Mouse (Mus musculus) midbrain, embryonic 14.5 days (tissue): ENCODE data around the gene N4bp3. TPM values are rescaled to one million over a fixed set of nuclear protein-coding genes. Genes with fewer than 3 reads are reported as not detected.
"Not testable (repeated sequence)": the region's sequence is repeated elsewhere in the genome, so short reads cannot be mapped to it uniquely, and the experiment has no call there.

ENCODE experiments used
- ATAC-seq: fragments of 200-750 bp; cut with Nextera tagmentation; 2 replicates; pipeline ENCODE4 v1.8.0; 2017; ENCODE audit warnings: moderate number of reproducible peaks, moderate library complexity; ENCODE audit not compliant: low FRiP score, low TSS enrichment
- DNase-seq: peaks from one replicate; pipeline ENCODE4 v3.0.0-alpha.2; 2015
- H3K27ac ChIP-seq: fragments of 300-500 bp; sonication (generic); replicated peaks from 2 replicates; pipeline ENCODE4 v1.5.1; 2014; ENCODE audit warnings: mild to moderate bottlenecking, low read depth, low read length, moderate library complexity
- H3K27me3 ChIP-seq: fragments of 300-500 bp; sonication (generic); 2 replicates; pipeline ENCODE4 v1.6.1; 2014; ENCODE audit warnings: low read length, control low read depth, mixed read lengths; ENCODE audit not compliant: control insufficient read depth, insufficient read depth
- H3K36me3 ChIP-seq: fragments of 300-500 bp; sonication (generic); 2 replicates; pipeline ENCODE4 v1.6.1; 2014; ENCODE audit warnings: low read length, control low read depth; ENCODE audit not compliant: control insufficient read depth, insufficient read depth
- H3K4me1 ChIP-seq: fragments of 300-500 bp; sonication (generic); 2 replicates; pipeline ENCODE4 v1.6.1; 2014; ENCODE audit warnings: mild to moderate bottlenecking, antibody characterized with exemption, low read length, control low read depth; ENCODE audit not compliant: control insufficient read depth, insufficient read depth
- H3K4me2 ChIP-seq: fragments of 300-500 bp; sonication (generic); 2 replicates; pipeline ENCODE4 v1.6.1; 2014; ENCODE audit warnings: mild to moderate bottlenecking, low read length, moderate library complexity
- H3K4me3 ChIP-seq: fragments of 300-500 bp; sonication (generic); replicated peaks from 2 replicates; pipeline ENCODE4 v1.5.1; 2014; ENCODE audit warnings: low read depth, low read length
- H3K9ac ChIP-seq: fragments of 300-500 bp; sonication (generic); replicated peaks from 2 replicates; pipeline ENCODE4 v1.6.1; 2014; ENCODE audit warnings: mild to moderate bottlenecking, low read length, moderate library complexity
- H3K9me3 ChIP-seq: fragments of 300-500 bp; sonication (generic); 2 replicates; pipeline ENCODE4 v1.6.1; 2016; ENCODE audit warnings: low read length, control low read depth, mixed read lengths; ENCODE audit not compliant: control insufficient read depth
- WGBS: fragments of 180-500 bp; shearing (Covaris S2); extraction: QIAGEN DNeasy Blood & Tissue Kit; methylation state at CpG from one replicate; pipeline ENCODE4 v1.1.7; 2014; 5-methylcytosine and 5-hydroxymethylcytosine counted together
- polyA plus RNA-seq: library from polyadenylated mRNA; unstranded; fragments of >200 nt; fragmentation: Nextera tagmentation; extraction: Ambion mirVana; gene quantifications from 2 replicates; pipeline ENCODE4 v1.2.1, GENCODE M21; 2014

Gene N4bp3
- polyA plus RNA-seq, 1 experiment from 2014 or later, result 11.6 TPM

DNA sequence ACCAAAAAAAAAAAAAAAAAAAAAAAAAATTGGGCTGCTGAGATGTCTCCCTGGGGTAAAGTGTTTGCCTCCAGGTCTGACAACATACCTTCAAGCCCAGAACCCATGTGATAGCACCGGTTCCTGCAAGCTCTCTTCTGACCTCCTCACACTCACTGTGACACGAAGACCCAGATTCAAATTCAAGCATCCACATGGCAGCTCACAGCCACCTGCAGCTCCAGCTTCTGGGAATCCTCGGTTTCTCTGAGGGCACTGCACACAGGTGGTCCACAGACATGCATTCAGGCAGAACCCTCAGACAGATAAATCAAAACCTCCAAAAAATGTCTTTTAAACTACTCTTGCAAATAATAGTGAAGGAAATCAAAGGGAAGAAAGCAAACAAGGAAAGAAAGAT, 28.8 kb upstream of the N4bp3 start:
- Histone ChIP-seq H3K9ac (no peak overlapping the region), H3K9me3 (no peaks in the 10 kb centered on the region), H3K4me1 (no peaks in the 10 kb centered on the region), H3K27ac (no peak overlapping the region), H3K4me2 (no peak overlapping the region), H3K36me3 (0 out of 2 replicates have a peak, but pooled peaks cover 3% of the 10 kb centered on the region), H3K4me3 (no peak overlapping the region), H3K27me3 (no peaks in the 10 kb centered on the region)
- ATAC-seq (no peak), DNase-seq (no peak)
- 82% methylated on average over 3 of the region's 3 CpGs for WGBS

DNA sequence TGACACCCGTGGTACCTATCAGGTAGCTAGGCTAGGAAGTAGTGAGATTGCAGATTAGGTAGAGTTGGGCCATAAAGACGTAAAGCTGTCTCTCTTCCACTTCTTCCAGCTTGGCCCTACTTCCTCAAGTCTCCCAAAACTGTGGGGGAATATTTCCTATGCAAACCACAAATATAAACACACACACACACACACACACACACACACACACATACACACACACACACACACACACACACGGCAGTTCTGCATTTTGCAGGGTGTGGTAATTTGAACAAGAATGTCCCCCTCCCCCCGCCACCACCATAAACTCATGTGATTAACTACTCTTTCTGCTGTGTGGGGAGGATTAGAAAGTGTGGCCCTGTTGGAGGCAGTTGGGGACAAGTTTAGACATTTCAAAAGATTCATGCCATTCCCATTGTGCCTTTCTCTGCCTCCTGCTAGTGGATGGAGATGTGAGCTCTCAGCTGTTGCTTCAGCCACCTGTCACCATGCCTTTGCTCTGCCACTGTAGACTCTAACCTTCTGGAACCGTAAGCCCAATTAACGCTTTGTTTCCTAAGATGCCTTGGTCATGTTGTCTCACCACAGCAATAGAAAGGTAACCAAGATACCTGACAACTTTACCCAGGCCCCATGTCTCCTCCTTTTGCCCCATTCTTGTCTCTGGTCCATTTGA, 27.2 kb upstream of the N4bp3 start:
- Histone ChIP-seq H3K27ac (no peak overlapping the region), H3K4me3 (no peak overlapping the region), H3K36me3 (no peaks in the 10 kb centered on the region), H3K9ac (no peak overlapping the region), H3K4me1 (no peaks in the 10 kb centered on the region), H3K27me3 (no peaks in the 10 kb centered on the region), H3K9me3 (no peaks in the 10 kb centered on the region), H3K4me2 (no peak overlapping the region)
- 79% methylated on average over 6 of the region's 6 CpGs for WGBS
- DNase-seq, result no peak
- no peak for ATAC-seq

DNA sequence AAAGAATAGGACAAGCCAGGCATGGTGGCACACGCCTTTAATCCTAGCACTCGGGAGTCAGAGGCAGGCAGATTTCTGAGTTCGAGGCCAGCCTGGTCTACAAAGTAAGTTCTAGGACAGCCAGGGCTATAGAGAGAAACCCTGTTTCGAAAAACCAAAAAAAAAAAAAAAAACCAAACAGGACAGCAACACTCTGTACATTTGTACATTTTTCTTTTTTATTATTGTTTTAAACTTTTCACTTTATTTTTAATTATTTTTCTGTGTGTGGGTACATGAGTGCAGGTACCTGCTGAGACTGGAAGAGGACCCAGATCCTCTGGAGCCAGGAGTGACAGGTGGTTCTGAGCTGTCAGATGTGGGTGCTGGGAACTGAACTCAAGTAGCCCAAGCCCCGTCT, 24.7 kb upstream of the N4bp3 start:
- Histone ChIP-seq H3K9ac (no peak overlapping the region), H3K27ac (no peak overlapping the region), H3K9me3 (no peaks in the 10 kb centered on the region), H3K27me3 (no peaks in the 10 kb centered on the region), H3K4me3 (no peak overlapping the region), H3K4me2 (no peak overlapping the region), H3K4me1 (no peaks in the 10 kb centered on the region), H3K36me3 (no peaks in the 10 kb centered on the region)
- 81% methylated on average over 5 of the region's 5 CpGs for WGBS
- DNase-seq, result no peak
- no peak for ATAC-seq

DNA sequence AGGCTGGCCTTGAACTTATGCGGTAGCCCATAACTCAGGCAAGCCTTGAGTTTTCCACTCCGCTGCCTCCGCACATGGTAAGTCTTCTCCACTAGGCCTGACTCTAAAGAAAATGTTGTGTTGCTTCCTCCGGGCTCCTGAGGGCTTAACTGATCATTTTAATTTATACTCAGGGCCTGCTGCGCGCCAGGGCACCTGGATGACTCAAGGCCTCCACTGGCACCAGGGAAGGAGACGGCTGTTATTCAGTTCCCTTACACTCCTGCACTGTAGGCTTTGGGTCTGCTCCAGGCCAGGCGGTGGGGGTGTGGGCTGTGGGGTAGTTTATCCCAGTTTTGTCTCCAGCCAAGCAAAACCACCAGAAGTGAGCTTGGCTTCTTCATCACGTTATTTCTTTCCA, 22.6 kb upstream of the N4bp3 start:
- Histone ChIP-seq H3K4me2 (no peak overlapping the region), H3K9me3 (no peaks in the 10 kb centered on the region), H3K27me3 (no peaks in the 10 kb centered on the region), H3K36me3 (no peaks in the 10 kb centered on the region), H3K4me3 (no peak overlapping the region), H3K4me1 (no peaks in the 10 kb centered on the region), H3K9ac (no peak overlapping the region), H3K27ac (no peak overlapping the region)
- ATAC-seq, result no peak
- DNase-seq, result no peak
- WGBS, result 87% methylated on average over 9 of the region's 9 CpGs

DNA sequence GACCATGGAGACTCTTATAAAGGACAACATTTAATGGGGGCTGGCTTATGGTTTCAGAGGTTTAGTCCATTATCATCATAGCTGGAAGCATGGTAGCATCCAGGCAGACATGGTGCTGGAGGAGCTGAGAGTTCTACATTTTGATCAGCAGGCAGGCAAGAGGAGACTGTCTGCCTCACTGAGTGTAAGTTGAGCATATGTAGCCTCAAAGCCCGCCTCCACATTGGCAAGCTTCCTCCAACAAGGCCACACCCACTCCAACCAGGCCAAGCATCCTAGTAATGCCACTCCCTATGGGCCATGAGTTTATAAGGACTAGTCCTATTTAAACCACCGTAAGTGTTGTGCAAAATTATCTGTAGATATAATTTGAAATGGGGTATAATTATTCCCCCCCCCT, 20.7 kb upstream of the N4bp3 start:
- H3K36me3 ChIP-seq, result no peaks in the 10 kb centered on the region
- DNase-seq, result no peak
- H3K27me3 ChIP-seq, result no peaks in the 10 kb centered on the region
- ATAC-seq, result no peak
- no peaks in the 10 kb centered on the region for H3K4me1 ChIP-seq
- no peak overlapping the region for H3K27ac ChIP-seq
- H3K9me3 ChIP-seq, result no peaks in the 10 kb centered on the region
- 92% methylated on average over 2 of the region's 2 CpGs for WGBS
- H3K4me3 ChIP-seq, result no peak overlapping the region
- H3K4me2 ChIP-seq, result no peak overlapping the region
- no peak overlapping the region for H3K9ac ChIP-seq

DNA sequence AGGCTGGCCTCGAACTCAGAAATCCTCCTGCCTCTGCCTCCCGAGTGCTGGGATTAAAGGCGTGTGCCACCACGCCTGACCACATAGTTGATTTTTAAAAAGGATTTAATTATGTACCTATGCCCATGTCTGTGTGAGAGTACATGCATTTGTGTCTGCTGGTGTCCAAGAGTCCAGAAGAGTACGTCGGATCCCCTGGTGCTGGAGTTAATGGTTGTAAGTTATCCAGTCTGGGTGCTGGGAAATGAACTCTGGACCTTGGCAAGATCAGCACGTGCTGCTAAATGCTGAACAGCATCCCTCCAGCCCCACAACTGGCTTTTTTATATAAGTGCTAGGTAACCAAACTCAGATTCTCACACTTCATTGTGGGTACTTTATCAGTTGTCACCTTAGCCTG, 20.2 kb upstream of the N4bp3 start:
- no peaks in the 10 kb centered on the region for H3K9me3 ChIP-seq
- ATAC-seq (no peak), DNase-seq (no peak)
- H3K4me3 ChIP-seq, result no peak overlapping the region
- H3K27me3 ChIP-seq, result no peaks in the 10 kb centered on the region
- 94% methylated on average over 6 of the region's 7 CpGs for WGBS
- no peak overlapping the region for H3K27ac ChIP-seq
- no peaks in the 10 kb centered on the region for H3K36me3 ChIP-seq
- H3K4me1 ChIP-seq, result no peaks in the 10 kb centered on the region
- no peak overlapping the region for H3K9ac ChIP-seq
- H3K4me2 ChIP-seq, result no peak overlapping the region

DNA sequence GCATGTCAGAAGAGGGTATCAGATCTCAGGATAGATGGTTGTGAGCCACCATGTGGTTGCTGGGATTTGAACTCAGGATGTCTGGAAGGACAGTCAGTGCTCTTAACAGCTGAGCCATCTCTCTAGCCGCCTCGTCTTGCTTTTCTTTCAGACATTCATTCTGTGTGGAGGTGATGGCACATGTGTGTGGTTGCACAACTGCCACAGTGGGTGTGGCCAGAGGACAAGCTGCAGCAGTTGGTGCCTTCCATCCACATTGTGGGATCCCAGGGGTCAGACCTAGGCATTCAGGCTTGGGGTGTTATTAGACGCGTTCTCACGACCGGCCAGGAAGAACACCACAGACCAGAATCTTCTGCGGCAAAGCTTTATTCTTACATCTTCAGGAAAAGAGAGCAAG, 14.1 kb upstream of the N4bp3 start:
- WGBS, result 97% methylated on average over 7 of the region's 7 CpGs
- not testable (repeated sequence) for H3K27me3 ChIP-seq, H3K4me3 ChIP-seq, H3K4me2 ChIP-seq, ATAC-seq, H3K9me3 ChIP-seq, H3K27ac ChIP-seq, H3K9ac ChIP-seq, H3K36me3 ChIP-seq, DNase-seq, H3K4me1 ChIP-seq

DNA sequence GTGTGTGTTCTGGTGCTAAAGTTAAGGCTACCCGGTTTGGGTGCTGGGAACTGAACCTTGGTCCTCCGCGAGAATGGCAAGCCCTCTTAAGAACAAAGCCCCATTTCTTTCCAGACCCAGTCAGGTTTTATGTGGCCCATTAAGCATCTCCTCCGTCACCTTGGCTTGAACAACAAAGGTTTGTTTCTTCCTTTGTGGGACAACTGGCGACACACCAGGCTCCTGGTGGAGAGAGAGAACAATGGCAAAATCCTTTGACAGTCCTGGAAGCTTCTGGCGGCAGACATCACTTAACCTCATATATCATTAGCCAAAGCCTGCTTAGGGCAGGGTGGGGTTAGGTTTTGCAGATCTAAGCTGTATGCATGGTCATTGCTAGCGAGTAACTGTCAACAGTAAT, 12.0 kb upstream of the N4bp3 start:
- no peak overlapping the region for H3K9ac ChIP-seq
- H3K4me3 ChIP-seq, result no peak overlapping the region
- H3K27me3 ChIP-seq, result no peaks in the 10 kb centered on the region
- no peaks in the 10 kb centered on the region for H3K4me1 ChIP-seq
- no peak overlapping the region for H3K4me2 ChIP-seq
- 79% methylated on average over 7 of the region's 7 CpGs for WGBS
- H3K36me3 ChIP-seq, result no peaks in the 10 kb centered on the region
- DNase-seq, result no peak
- no peaks in the 10 kb centered on the region for H3K9me3 ChIP-seq
- ATAC-seq, result no peak
- H3K27ac ChIP-seq, result no peak overlapping the region

DNA sequence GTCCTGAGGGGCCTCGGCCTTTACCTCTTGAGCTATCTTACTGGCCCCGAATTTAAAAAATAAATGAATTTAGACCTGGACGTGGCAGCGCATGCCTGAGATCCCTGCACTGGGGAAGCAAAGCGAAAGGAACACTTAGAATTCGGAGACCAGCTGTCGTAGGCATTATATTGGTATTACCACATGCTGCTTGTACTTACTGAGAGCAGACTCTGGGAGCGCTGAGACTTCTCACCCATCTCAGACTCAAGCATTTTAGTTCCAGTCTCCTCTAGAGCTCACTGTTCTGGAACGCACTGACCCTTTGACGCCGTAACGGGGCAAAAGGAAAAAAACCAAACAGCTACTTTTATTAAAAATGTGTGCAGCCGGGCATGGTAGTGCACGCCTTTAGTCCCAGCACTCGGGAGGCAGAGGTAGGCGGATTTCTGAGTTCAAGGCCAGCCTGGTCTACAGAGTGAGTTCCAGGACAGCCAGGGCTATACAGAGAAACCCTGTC, 11.3 kb upstream of the N4bp3 start:
- Histone ChIP-seq H3K4me3 (no peak overlapping the region), H3K9me3 (no peaks in the 10 kb centered on the region), H3K27me3 (no peaks in the 10 kb centered on the region), H3K9ac (no peak overlapping the region), H3K4me2 (no peak overlapping the region), H3K36me3 (no peaks in the 10 kb centered on the region), H3K27ac (no peak overlapping the region), H3K4me1 (no peaks in the 10 kb centered on the region)
- DNase-seq (no peak), ATAC-seq (no peak)
- WGBS, result 71% methylated on average over 16 of the region's 16 CpGs
